14 mouse cellular contexts compared by ENCODE assay signal in genomic region chr16:81452988-81453387, GRCm38 (mm10).
"Had no signal": no experiment of that assay in that cellular context is flagged by ENCODE, and none has a peak within 500 bp of the region (broad histone marks: within the 10 kb centered on the region; RNA-seq: fewer than 3 reads in every experiment).

No protein-coding gene starts in this region.

- H3K27me3 ChIP-seq: limb, embryonic 13.5 days; liver, embryonic 12.5 days; liver, embryonic 15.5 days; megakaryocyte, embryonic 14.5 days had no signal

- H3K9me3 ChIP-seq: limb, embryonic 10.5 days; limb, embryonic 13.5 days; liver, embryonic 12.5 days; liver, embryonic 15.5 days; megakaryocyte, embryonic 14.5 days had no signal

- H3K4me1 ChIP-seq: limb, embryonic 10.5 days; limb, embryonic 13.5 days; liver, embryonic 12.5 days; liver, embryonic 15.5 days; megakaryocyte, embryonic 14.5 days had no signal

- DNase-seq: kidney, adult 9 months; kidney, postnatal 14 days; kidney, postnatal 4 days; liver; lung, adult 2 months; thymus, adult 18-20 months; thymus, postnatal 36 days had no signal

- H3K27ac ChIP-seq: limb, embryonic 10.5 days; limb, embryonic 13.5 days; liver, embryonic 12.5 days; liver, embryonic 15.5 days had no signal

- H3K4me2 ChIP-seq: limb, embryonic 13.5 days; liver, embryonic 12.5 days; liver, embryonic 15.5 days; midbrain, embryonic 11.5 days had no signal

- ATAC-seq: liver, embryonic 12.5 days; lung, postnatal 0 days had no signal

- H3K9ac ChIP-seq: limb, embryonic 13.5 days; liver, embryonic 12.5 days; liver, embryonic 15.5 days had no signal

- H3K36me3 ChIP-seq: limb, embryonic 10.5 days; limb, embryonic 13.5 days; liver, embryonic 12.5 days; liver, embryonic 15.5 days had no signal

- H3K4me3 ChIP-seq: limb, embryonic 10.5 days; limb, embryonic 13.5 days; liver, embryonic 12.5 days; liver, embryonic 15.5 days; megakaryocyte, embryonic 14.5 days had no signal
